Mouse (Mus musculus) limb, embryonic 14.5 days (tissue): ENCODE results near the gene Tmem223. TPM values are rescaled to one million over a fixed set of nuclear protein-coding genes. Genes with fewer than 3 reads are reported as not detected.
A peak's percentile ranks its signal among the peaks of the same experiment; 100 is the strongest.

Experiments
- ATAC-seq: fragments of 200-750 bp; cut with Nextera tagmentation; 2 replicates; pipeline ENCODE4 v1.8.0; 2017; ENCODE audit warnings: low read depth, moderate number of reproducible peaks, moderate TSS enrichment; ENCODE audit not compliant: low FRiP score
- DNase-seq: peaks from one replicate; pipeline ENCODE4 v3.0.0-alpha.2; 2015; ENCODE audit warnings: low spot score
- H3K27ac ChIP-seq: fragments of 300-500 bp; sonication (generic); replicated peaks from 2 replicates; pipeline ENCODE4 v1.5.1; 2014; ENCODE audit warnings: low read depth, mild to moderate bottlenecking, low read length, moderate library complexity, mixed read lengths
- H3K27me3 ChIP-seq: fragments of 300-500 bp; sonication (generic); 2 replicates; pipeline ENCODE4 v1.6.1; 2014; ENCODE audit warnings: low read length, mixed read lengths; ENCODE audit not compliant: control insufficient read depth, insufficient read depth
- H3K36me3 ChIP-seq: fragments of 300-500 bp; sonication (generic); 2 replicates; pipeline ENCODE4 v1.6.1; 2014; ENCODE audit warnings: mild to moderate bottlenecking, low read length, moderate library complexity, mixed read lengths; ENCODE audit not compliant: control insufficient read depth, insufficient read depth
- H3K4me1 ChIP-seq: fragments of 300-500 bp; sonication (generic); 2 replicates; pipeline ENCODE4 v1.6.1; 2014; ENCODE audit warnings: antibody characterized with exemption, low read length, mixed read lengths; ENCODE audit not compliant: control insufficient read depth, insufficient read depth
- H3K4me2 ChIP-seq: fragments of 300-500 bp; sonication (generic); replicated peaks from 2 replicates; pipeline ENCODE4 v1.6.1; 2014; ENCODE audit warnings: low read depth, mild to moderate bottlenecking, low read length, moderate library complexity; ENCODE audit not compliant: severe bottlenecking
- H3K4me3 ChIP-seq: fragments of 300-500 bp; sonication (generic); replicated peaks from 2 replicates; pipeline ENCODE4 v1.5.1; 2014; ENCODE audit warnings: low read length
- H3K9ac ChIP-seq: fragments of 300-500 bp; sonication (generic); 2 replicates; pipeline ENCODE4 v1.6.1; 2014; ENCODE audit warnings: mild to moderate bottlenecking, low read depth, low read length, moderate library complexity; ENCODE audit not compliant: severe bottlenecking
- H3K9me3 ChIP-seq: fragments of 300-500 bp; sonication (generic); 2 replicates; pipeline ENCODE4 v1.6.1; 2016; ENCODE audit warnings: low read length; ENCODE audit not compliant: control insufficient read depth
- POLR2A ChIP-seq: fragments of 200-500 bp; IDR thresholded peaks from 2 replicates; pipeline ENCODE4 v1.8.0; 2012; ENCODE audit warnings: inconsistent platforms, mild to moderate bottlenecking, moderate library complexity, borderline replicate concordance; ENCODE audit not compliant: insufficient read depth, insufficient read length; ENCODE audit errors: extremely low read depth
- WGBS: fragments of 180-500 bp; shearing (Covaris S2); extraction: QIAGEN DNeasy Blood & Tissue Kit; methylation state at CpG from one replicate; pipeline ENCODE4 v1.1.7; 2014; 5-methylcytosine and 5-hydroxymethylcytosine counted together
- polyA plus RNA-seq, 2 experiments: library from polyadenylated mRNA; depleted of rRNA in 1 of 2; stranded (reverse) in 1 of 2; unstranded in 1 of 2; fragments of >200 nt; fragmentation: Nextera tagmentation in 1 of 2; extraction: Ambion mirVana in 1 of 2; gene quantifications; 2 replicates each; pipeline versions ENCODE4 v1.2.1 to v1.2.3; 2012 to 2014

The Tmem223 gene
- polyA plus RNA-seq, 2 experiments = 192 to 220 TPM

DNA sequence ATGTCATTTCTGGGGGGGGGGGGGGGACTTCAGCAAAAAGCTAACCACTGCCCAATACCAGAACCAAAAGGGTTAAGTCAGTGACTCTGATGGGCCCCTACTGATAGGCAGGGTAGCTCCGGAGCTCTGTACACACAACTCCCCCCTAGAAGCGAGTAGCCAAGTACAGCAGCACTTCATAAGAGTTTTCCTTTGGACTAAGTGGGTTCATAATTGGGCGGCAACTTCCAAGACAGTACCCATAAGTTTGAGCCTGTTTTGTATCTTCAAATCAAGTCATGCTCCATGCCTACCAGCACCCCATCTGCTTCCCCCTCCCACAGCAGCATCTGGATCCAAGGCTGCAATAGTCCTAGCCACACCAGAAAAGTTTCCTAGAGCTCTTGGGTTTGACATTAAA lies 15.1 kb upstream of the Tmem223 start:
- Histone ChIP-seq H3K36me3 (peaks cover 47% of the 10 kb centered on the region), H3K9ac (no peak overlapping the region), H3K27ac (no peak overlapping the region), H3K4me2 (peak overlapping the region; percentile 57), H3K27me3 (no peaks in the 10 kb centered on the region), H3K9me3 (no peaks in the 10 kb centered on the region), H3K4me3 (peak overlapping the region; percentile 98; the same call in 1 of the 2 replicates), H3K4me1 (peaks cover 6% of the 10 kb centered on the region; the same call in 1 of the 2 replicates)
- no peak for DNase-seq
- no peak for ATAC-seq
- WGBS = 80% methylated on average over 3 of the region's 3 CpGs
- TF ChIP-seq POLR2A = no peak

DNA sequence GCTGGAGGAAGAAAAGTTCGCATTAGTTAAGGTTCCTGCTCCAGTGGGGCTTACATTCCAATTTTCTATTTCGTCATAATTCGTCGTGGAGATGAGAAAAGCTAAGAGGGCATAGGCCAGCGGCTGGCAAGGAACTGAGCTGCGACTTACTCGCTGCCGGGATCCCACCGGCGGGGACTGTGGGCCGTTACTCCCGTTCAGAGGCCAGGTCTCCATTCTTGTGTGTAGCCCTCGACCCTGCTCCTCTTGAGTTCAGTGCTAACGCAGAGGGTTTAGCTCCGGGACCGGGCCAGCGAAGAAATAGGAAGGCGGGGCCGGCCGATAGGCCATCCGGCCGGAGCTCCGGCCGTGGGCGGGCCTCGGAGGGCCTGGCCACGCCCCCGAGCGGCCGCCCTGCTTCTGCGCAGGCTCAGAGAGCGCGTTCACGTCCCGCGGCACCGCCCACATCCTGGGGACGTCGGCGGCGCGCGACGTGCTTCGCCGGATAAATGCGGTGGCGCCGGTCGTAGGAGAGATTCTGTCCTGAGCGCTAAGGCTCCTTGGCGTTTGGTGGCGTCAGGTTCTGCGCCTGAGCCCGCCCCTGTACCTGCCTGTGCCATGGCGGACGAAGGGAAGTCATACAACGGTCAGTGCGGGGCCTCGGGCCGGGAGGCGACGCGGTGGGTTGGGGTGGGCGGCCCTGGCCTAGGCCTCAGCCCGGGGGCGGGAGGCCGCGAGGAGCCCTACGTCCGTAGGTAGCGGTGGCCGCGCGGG lies 14.0 kb upstream of the Tmem223 start, which contains the start of gene Nxf1:
Gene Nxf1 (plus strand): TSS at position 439 of the 753 bp plus-strand sequence.
- H3K4me3 ChIP-seq = peak within 1 kb of the TSS; percentile 98
- 0 out of 2 replicates have a peak, but pooled peaks have one; percentile 39 for TF ChIP-seq POLR2A
- H3K4me2 ChIP-seq = peak within 1 kb of the TSS; percentile 57
- H3K9ac ChIP-seq = peak within 1 kb of the TSS; percentile 95
- peaks cover 6% of the 10 kb centered on the region; the same call in 1 of the 2 replicates for H3K4me1 ChIP-seq
- ATAC-seq = peak; percentile 91
- peak; percentile 92 for DNase-seq
- H3K9me3 ChIP-seq = no peaks in the 10 kb centered on the region
- peaks cover 37% of the 10 kb centered on the region for H3K36me3 ChIP-seq
- H3K27me3 ChIP-seq = no peaks in the 10 kb centered on the region
- H3K27ac ChIP-seq = peak within 1 kb of the TSS; percentile 70
- WGBS = under 1% methylated on average over 55 of the region's 75 CpGs

- Histone ChIP-seq H3K4me2 (peak overlapping the region; percentile 57), H3K27me3 (no peaks in the 10 kb centered on the region), H3K9ac (peak overlapping the region; percentile 95), H3K9me3 (no peaks in the 10 kb centered on the region), H3K4me1 (peaks cover 6% of the 10 kb centered on the region; the same call in 1 of the 2 replicates), H3K4me3 (peak overlapping the region; percentile 98), H3K36me3 (peaks cover 36% of the 10 kb centered on the region), H3K27ac (peak overlapping the region; percentile 70)
- 4% methylated on average over 14 of the region's 14 CpGs for WGBS
- ATAC-seq = no peak
- TF ChIP-seq POLR2A = no peak
- no peak for DNase-seq
Measured at GRCm38 (mm10) chr19:8757471-8757998, 13.3 kb upstream of the Tmem223 start.

GRCm38 (mm10) chr19:8758899-8759298 lies 11.9 kb upstream of the Tmem223 start:
- H3K27me3 ChIP-seq = no peaks in the 10 kb centered on the region
- no peaks in the 10 kb centered on the region for H3K9me3 ChIP-seq
- DNase-seq = no peak
- no peak overlapping the region for H3K27ac ChIP-seq
- H3K9ac ChIP-seq = no peak overlapping the region
- WGBS = 92% methylated on average over 2 of the region's 2 CpGs
- no peak for ATAC-seq
- H3K36me3 ChIP-seq = peaks cover 40% of the 10 kb centered on the region
- no peak for TF ChIP-seq POLR2A
- H3K4me3 ChIP-seq = 0 out of 2 replicates have a peak overlapping the region, but pooled peaks have one; percentile 2
- H3K4me1 ChIP-seq = peaks cover 6% of the 10 kb centered on the region; the same call in 1 of the 2 replicates
- no peak overlapping the region for H3K4me2 ChIP-seq

DNA sequence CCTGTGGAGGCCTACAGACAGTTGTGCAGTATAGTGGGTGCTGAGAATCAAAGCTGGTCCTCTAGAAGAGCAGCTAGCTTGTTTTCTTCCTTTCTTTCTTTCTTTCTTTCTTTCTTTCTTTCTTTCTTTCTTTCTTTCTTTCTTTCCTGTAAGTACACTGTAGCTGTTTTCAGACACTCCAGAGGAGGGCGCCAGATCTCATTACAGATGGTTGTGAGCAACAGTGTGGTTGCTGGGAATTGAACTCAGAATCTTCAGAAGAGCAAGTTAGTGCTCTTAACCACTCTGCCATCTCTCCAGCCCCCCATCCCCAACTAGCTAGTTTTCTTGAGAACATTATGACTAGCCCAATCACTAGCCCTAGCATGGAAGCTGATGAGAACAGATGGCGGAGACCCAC lies 10.0 kb upstream of the Tmem223 start:
- 0 out of 2 replicates have a peak, but pooled peaks cover 6% of the 10 kb centered on the region for H3K9me3 ChIP-seq
- peaks cover 41% of the 10 kb centered on the region for H3K36me3 ChIP-seq
- H3K4me3 ChIP-seq = no peak overlapping the region
- ATAC-seq (no peak), DNase-seq (no peak)
- H3K27me3 ChIP-seq = no peaks in the 10 kb centered on the region
- WGBS = 94% methylated on average over 2 of the region's 2 CpGs
- no peak overlapping the region for H3K27ac ChIP-seq
- no peak for TF ChIP-seq POLR2A
- H3K9ac ChIP-seq = no peak overlapping the region
- H3K4me1 ChIP-seq = peaks cover 6% of the 10 kb centered on the region; the same call in 1 of the 2 replicates
- no peak overlapping the region for H3K4me2 ChIP-seq
